Mouse (Mus musculus) gastrocnemius, postnatal 36 days (tissue): ENCODE measurements around the gene Galnt18. TPM values are rescaled to one million over a fixed set of nuclear protein-coding genes. Genes with fewer than 3 reads are reported as not detected.

Experiments
- DNase-seq, 2 experiments: peaks; one replicate each; pipeline ENCODE4 v3.0.0; 2022
- intact Hi-C: fragments of 180-260 bp; cut with DNase I; formaldehyde crosslinking; loops from one replicate; pipeline ENCODE4 v1.15.1; 2025
- total RNA-seq, 2 experiments: library from RNA; stranded (reverse); gene quantifications; 2 replicates each; pipeline ENCODE4 v1.2.3; 2021

Gene Galnt18
- total RNA-seq, 2 experiments from 2014 or later = 3.8 to 3.9 TPM

DNA sequence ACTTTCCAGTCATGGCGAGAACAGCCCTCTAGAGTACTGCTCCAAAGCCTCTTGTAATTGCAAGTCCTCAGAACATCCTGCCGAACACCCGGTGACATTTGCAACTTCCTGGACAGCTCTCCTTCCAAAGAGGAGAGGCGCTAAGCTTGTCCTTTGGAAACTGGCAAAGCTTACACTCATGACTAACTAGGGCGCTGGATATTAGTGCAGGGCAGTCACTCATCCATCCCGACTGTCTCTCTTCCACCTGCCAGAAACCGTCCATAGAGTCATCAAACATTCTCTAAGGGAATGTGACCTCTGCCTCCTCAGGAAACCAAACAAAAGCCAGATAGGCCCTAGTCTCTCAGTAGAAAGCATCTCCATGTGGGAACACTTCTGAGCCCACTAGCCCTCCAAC lies 3.6 kb downstream of the Galnt18 start:
- intact Hi-C loops = no loop called here
- peak in 1 of 2 experiments; percentile 10 for DNase-seq

- DNase-seq = no peak
- intact Hi-C loops = loop anchor here (5.0 kb wide), 1 partner anchor 60 kb away; no protein-coding TSS in a partner anchor
Observed at GRCm38 (mm10) chr7:111772398-111772797, 7.4 kb downstream of the Galnt18 start.

DNA sequence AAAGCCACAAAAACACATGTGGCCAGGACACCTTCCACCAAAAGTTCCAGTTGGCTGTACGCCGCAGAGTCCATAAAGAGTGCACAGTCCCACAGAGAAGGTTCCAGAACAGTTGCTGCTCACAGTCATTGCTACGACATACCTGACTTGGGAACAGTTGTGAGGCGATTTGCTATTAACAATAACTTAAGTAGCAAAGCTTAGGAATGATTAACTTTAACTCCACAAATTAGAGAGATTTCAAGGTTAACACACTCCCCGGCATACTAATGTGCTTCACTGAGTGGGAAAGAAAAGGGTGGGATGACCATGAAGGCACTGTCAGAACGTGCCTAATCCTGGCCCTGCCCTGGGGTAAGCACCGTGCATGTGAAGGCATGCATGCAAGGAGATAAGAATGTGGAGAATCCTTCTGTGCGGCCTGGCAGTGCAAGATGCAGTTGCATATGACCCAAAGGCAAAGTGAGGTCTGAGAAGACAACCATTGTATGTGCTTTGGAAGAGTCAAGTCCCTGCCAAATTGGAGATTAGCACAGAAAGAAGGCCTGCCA lies 8.5 kb downstream of the Galnt18 start:
- DNase-seq = no peak
- intact Hi-C loops = loop anchor here (5.0 kb wide), 1 partner anchor 59 kb away; no protein-coding TSS in a partner anchor

GRCm38 (mm10) chr7:111770585-111770984 lies 9.2 kb downstream of the Galnt18 start:
- DNase-seq = no peak
- intact Hi-C loops = loop anchor here (5.0 kb wide), 1 partner anchor 58 kb away; no protein-coding TSS in a partner anchor

GRCm38 (mm10) chr7:111766145-111766767 lies 13.5 kb downstream of the Galnt18 start:
- no peak for DNase-seq

GRCm38 (mm10) chr7:111762754-111763153 lies 17.0 kb downstream of the Galnt18 start:
- intact Hi-C loops = no loop called here
- no peak for DNase-seq

More at GRCm38 (mm10) chr7:111766145-111766767, 13.5 kb downstream of the Galnt18 start:
- intact Hi-C loops = no loop called here

DNA sequence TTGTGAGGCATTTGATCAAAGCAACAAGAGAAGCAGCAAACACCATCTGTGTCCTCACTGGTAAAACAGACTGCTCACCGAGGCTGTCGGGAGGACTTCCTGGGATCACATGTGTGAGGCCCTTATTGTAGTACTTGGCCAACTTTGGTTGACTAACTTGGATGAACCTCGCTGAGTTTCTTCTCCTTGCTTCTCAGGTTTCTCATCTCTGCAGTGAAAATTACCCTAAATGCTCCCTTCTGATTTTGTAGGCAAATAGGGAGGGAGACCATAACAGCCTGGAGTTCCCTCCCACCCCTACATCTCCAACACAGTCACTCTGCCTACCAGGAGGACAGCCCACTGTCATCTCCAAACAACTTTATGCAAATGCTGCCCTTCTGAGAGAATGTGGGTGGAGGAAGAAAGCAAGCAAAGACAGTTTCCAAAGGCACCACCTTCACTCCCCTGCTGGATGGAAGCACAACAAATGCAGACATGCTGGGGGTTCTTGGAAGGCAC lies 31.2 kb downstream of the Galnt18 start:
- intact Hi-C loops = no loop called here
- no peak for DNase-seq

- no peak for DNase-seq
- intact Hi-C loops = no loop called here
Observed at GRCm38 (mm10) chr7:111744770-111745169, 35.0 kb downstream of the Galnt18 start.

- DNase-seq = peak in 1 of 2 experiments; percentile 19
- intact Hi-C loops = no loop called here
Observed at GRCm38 (mm10) chr7:111741595-111741994, 38.2 kb downstream of the Galnt18 start.

- no peak for DNase-seq
- intact Hi-C loops = no loop called here
Observed at GRCm38 (mm10) chr7:111740091-111740490, 39.7 kb downstream of the Galnt18 start.

DNA sequence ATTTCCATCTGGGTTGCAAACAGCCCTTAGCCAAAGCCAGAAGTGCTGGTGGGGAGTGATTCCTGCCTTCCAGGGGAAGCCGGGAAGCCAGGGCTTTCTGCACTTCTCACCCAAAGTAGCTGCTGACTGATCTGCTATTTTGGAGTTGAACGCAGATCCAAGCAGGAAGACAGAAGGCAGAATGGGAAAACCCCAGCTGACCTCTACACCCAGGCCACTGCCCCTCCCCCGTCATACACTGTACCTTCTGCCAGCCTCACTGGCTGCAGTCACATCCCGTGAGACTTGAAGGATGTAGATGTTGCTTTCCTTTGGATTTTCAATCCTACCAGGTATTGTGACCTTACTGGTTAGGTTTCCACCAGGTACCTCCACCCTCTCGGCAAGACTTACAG lies 40.4 kb downstream of the Galnt18 start:
- DNase-seq = no peak
- intact Hi-C loops = no loop called here

DNA sequence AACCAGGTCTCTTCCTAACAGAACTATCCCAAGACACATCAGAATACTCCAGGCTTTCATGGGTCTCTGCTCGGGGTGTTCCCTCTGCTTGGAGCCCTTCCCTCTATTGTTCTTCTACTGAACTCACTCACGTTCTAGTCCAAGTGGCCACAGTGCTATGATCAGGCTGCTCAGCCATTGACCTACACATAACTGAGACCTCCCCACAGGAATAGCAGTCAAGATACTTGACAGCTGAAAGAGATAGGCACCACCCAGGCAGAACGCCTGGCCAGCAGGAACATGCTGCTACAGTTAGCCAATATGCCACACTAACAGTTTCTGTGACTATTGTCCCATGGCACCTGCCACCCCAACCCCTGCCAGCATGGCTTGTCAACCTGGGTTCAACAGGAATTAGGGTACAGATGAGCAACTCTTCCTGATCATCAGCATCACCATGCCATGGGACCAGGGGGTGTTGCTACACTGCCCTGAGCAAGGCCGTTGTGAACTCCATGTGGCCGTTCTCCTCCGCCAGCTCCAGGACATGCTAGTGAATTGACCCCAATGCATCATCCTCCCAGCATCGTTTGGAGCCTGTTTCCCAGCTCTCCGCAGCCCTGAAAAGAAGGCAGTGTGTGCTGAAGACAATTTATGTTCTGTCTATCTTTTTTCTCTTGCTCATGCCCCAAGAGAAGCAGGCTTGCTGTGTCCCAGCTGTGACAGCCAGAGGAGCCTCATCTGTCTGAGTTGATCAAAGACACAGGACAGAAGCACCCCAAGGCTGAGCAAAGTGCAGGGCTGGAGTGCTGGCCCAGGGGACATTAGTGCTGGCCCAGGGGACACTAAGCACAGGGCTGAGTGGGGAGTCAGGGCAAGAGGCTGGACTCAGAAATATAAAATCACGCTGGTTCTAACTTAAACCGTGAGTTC lies 41.1 kb downstream of the Galnt18 start:
- intact Hi-C loops = no loop called here
- DNase-seq = no peak

DNA sequence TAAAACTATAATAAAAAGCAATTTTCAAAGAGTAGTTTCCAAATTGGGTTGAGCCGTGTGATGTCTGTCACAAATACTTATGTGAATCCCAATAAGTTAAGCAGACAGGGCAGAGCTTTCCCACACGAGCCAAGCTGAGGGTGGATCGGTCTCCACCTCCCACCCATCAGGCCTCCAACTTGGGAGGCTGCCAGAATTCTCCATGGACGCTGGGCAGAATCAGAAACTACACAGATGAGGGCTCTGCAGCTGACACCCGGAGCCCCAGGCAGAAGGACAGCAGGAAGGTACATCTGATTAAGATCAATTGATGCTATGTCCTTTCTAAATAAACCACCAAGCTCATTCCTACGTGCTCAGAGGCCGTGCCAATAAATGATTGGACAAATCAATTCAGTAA lies 42.4 kb downstream of the Galnt18 start:
- intact Hi-C loops = no loop called here
- no peak for DNase-seq

- DNase-seq = no peak
- intact Hi-C loops = no loop called here
Observed at GRCm38 (mm10) chr7:111736365-111736764, 43.4 kb downstream of the Galnt18 start.

GRCm38 (mm10) chr7:111730346-111731269 lies 49.2 kb downstream of the Galnt18 start:
- DNase-seq = no peak
- intact Hi-C loops = no loop called here

- DNase-seq = no peak
- intact Hi-C loops = no loop called here
Observed at GRCm38 (mm10) chr7:111726928-111727327, 52.8 kb downstream of the Galnt18 start.

GRCm38 (mm10) chr7:111724730-111725129 lies 55.0 kb downstream of the Galnt18 start:
- no peak for DNase-seq
- intact Hi-C loops = no loop called here

DNA sequence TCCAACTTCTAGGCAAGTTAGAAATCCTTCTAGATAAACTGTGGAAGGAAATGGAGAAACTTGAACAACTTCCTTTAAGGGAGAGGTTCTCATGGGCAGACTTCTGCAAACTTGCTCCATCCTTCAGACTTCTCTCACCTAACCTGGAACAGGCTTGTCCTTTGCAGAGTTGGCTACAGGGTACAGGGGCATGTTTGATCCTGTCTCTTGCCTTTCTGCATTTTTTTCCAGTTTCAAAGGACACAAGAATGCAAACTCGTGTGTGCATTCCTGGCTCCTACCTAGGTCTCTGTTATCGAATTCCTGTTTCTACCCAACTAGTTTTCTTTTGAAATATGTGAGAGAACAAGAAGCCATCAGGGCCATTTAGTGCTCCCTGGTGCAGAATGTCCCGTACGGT lies 55.8 kb downstream of the Galnt18 start:
- intact Hi-C loops = no loop called here

DNA sequence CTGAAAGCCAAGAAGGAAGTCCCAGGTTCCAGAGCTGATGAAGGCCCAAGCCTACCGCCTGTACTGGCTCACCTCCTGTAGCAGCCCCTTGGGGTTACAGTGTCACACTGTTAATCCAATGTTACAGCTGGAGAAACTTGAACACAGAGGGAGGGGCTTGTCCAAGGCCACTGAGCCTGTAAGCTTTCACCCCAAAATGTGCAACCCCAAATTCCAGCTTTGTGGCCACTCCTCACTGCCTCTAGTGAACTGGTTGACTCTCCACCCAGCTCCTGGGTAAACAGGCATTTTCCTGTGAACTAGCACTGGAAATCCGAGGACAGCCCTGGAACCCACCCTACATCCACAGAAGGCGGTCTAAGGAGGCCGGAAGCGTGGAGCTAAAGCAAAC lies 58.5 kb downstream of the Galnt18 start:
- intact Hi-C loops = no loop called here
- DNase-seq = no peak

More for the DNA sequence above, 55.8 kb downstream of the Galnt18 start:
- DNase-seq = no peak
